Mouse (Mus musculus) thymus, adult 2 months (tissue): ENCODE results near the gene Dok5. TPM values are rescaled to one million over a fixed set of nuclear protein-coding genes. Genes with fewer than 3 reads are reported as not detected.

Experiments used
- DNase-seq: peaks from one replicate; pipeline ENCODE4 v3.0.0; 2021
- H3K27ac ChIP-seq: fragments of 200-500 bp; 2 replicates; pipeline ENCODE4 v1.5.1; 2012; ENCODE audit warnings: low read length, control low read depth; ENCODE audit not compliant: control insufficient read depth, insufficient read depth
- H3K27me3 ChIP-seq: fragments of 200-500 bp; 2 replicates; pipeline ENCODE4 v1.6.1; 2012; ENCODE audit warnings: mild to moderate bottlenecking, low read length, moderate library complexity, mixed read lengths; ENCODE audit not compliant: control insufficient read depth, insufficient read depth
- H3K36me3 ChIP-seq: fragments of 200-500 bp; 2 replicates; pipeline ENCODE4 v1.6.1; 2012; ENCODE audit warnings: mild to moderate bottlenecking, low read length, moderate library complexity; ENCODE audit not compliant: control insufficient read depth, insufficient read depth
- H3K4me1 ChIP-seq: fragments of 200-500 bp; replicated peaks from 2 replicates; pipeline ENCODE4 v1.6.1; 2012; ENCODE audit warnings: low read length; ENCODE audit not compliant: control insufficient read depth, insufficient read depth
- H3K4me3 ChIP-seq: fragments of 200-500 bp; 2 replicates; pipeline ENCODE4 v1.5.1; 2012; ENCODE audit warnings: mild to moderate bottlenecking, low read length, control low read depth, moderate library complexity; ENCODE audit not compliant: control insufficient read depth, insufficient read depth
- CTCF ChIP-seq: fragments of 200-500 bp; IDR thresholded peaks from 2 replicates; pipeline ENCODE4 v1.5.1; 2012; ENCODE audit warnings: mild to moderate bottlenecking, control low read depth, low read length, moderate library complexity, borderline replicate concordance; ENCODE audit not compliant: control insufficient read depth, poor library complexity, insufficient read depth; ENCODE audit errors: extremely low read depth
- POLR2A ChIP-seq: fragments of 200-500 bp; IDR thresholded peaks from 2 replicates; pipeline ENCODE4 v1.6.1; 2012; ENCODE audit warnings: mild to moderate bottlenecking, low read length, control low read depth, moderate library complexity; ENCODE audit not compliant: control insufficient read depth, poor library complexity, insufficient read depth; ENCODE audit errors: extremely low read depth
- WGBS: fragments of 180-500 bp; shearing (Covaris S2); methylation state at CpG from one replicate; pipeline ENCODE4 v1.1.7; 2018; 5-methylcytosine and 5-hydroxymethylcytosine counted together
- polyA plus RNA-seq: library from polyadenylated mRNA; depleted of rRNA; stranded (reverse); fragments of >200 nt; gene quantifications from 2 replicates; pipeline ENCODE4 v1.2.3, GENCODE M21; 2012

Dok5 gene
- polyA plus RNA-seq, 1 experiment, result 0.63 TPM

DNA sequence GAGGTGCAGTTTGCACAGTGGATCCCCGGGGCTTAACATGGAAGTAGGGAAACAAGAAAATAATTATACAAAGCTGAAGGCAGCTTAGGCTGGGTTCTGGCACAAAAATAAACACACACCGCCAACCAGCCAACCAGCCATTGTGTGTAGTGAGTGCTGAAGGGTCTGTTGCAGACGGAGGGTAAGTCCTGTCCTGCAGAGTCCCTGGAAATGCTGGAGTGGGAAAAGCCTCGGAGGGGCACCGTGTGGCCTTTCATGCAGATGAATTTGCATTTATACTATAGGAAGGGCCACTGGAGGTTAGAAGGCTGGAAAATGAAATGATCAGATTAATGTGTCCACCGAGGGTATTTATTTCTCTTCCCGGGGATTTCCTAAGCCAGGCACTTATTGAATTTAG lies 97.2 kb downstream of the Dok5 start:
- Histone ChIP-seq H3K4me3 (no peak overlapping the region), H3K27me3 (no peaks in the 10 kb centered on the region), H3K36me3 (no peaks in the 10 kb centered on the region), H3K4me1 (no peaks in the 10 kb centered on the region), H3K27ac (no peak overlapping the region)
- WGBS, result 84% methylated on average over 7 of the region's 7 CpGs
- no peak for TF ChIP-seq CTCF
- no peak for TF ChIP-seq POLR2A
- no peak for DNase-seq

DNA sequence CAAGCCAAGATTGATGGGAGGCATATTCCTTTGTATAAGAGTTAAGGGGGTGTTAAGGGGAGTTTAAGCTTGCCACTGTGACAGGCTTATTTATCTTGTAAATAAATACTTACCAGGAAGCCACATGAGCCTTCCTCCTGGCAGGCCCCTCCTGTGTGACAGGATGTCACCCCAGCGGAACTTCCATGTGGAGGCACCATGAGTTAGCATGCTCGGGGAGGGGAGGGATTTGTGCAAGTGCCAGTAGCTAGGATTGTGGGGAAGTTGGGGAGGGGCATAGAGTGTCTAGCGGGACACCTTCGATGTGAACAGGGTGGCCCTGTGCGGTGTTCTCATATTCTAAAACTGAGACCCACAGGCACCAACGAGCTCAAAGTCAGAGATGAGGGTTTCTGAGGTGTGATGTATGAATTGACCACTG lies 97.6 kb downstream of the Dok5 start:
- Histone ChIP-seq H3K27ac (no peak overlapping the region), H3K4me3 (no peak overlapping the region), H3K36me3 (no peaks in the 10 kb centered on the region), H3K4me1 (no peaks in the 10 kb centered on the region), H3K27me3 (no peaks in the 10 kb centered on the region)
- TF ChIP-seq CTCF (no peak), POLR2A (no peak)
- DNase-seq, result no peak
- WGBS, result 65% methylated on average over 6 of the region's 6 CpGs

- no peak for DNase-seq
- no peaks in the 10 kb centered on the region for H3K36me3 ChIP-seq
- no peak overlapping the region for H3K4me3 ChIP-seq
- TF ChIP-seq CTCF, result no peak
- no peak for TF ChIP-seq POLR2A
- no peaks in the 10 kb centered on the region for H3K4me1 ChIP-seq
- no peak overlapping the region for H3K27ac ChIP-seq
- no peaks in the 10 kb centered on the region for H3K27me3 ChIP-seq
- 93% methylated on average over 14 of the region's 14 CpGs for WGBS
Observed at GRCm38 (mm10) chr2:170829988-170830387, 98.4 kb downstream of the Dok5 start.

DNA sequence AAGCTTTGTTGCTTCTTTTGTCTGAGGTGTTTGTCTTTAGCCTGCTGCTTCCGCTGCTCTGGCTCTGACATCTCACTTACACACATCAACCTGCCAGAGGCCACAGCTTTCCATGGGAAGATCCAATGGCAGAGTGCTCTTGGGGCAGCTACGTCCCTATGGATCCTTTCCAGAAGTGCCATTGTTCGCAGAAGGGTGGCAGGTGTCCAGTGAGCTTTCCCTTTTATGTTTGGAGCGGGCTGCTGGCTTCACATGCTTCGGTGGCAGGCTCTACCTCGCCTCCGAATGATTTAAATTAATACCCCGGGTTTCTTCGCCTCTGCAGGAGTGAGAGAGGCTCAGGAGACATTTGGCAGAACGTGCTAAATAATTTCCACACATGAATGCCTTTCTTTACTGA lies 105.3 kb downstream of the Dok5 start:
- H3K4me3 ChIP-seq, result no peak overlapping the region
- H3K27ac ChIP-seq, result no peak overlapping the region
- TF ChIP-seq POLR2A (no peak), CTCF (no peak)
- H3K27me3 ChIP-seq, result no peaks in the 10 kb centered on the region
- no peaks in the 10 kb centered on the region for H3K36me3 ChIP-seq
- 88% methylated on average over 10 of the region's 10 CpGs for WGBS
- H3K4me1 ChIP-seq, result no peaks in the 10 kb centered on the region
- no peak for DNase-seq

GRCm38 (mm10) chr2:170837363-170837762 lies 105.8 kb downstream of the Dok5 start:
- H3K27me3 ChIP-seq, result no peaks in the 10 kb centered on the region
- H3K27ac ChIP-seq, result no peak overlapping the region
- DNase-seq, result no peak
- 73% methylated on average over 11 of the region's 11 CpGs for WGBS
- H3K4me1 ChIP-seq, result no peaks in the 10 kb centered on the region
- TF ChIP-seq CTCF, result no peak
- TF ChIP-seq POLR2A, result no peak
- H3K4me3 ChIP-seq, result no peak overlapping the region
- H3K36me3 ChIP-seq, result no peaks in the 10 kb centered on the region

DNA sequence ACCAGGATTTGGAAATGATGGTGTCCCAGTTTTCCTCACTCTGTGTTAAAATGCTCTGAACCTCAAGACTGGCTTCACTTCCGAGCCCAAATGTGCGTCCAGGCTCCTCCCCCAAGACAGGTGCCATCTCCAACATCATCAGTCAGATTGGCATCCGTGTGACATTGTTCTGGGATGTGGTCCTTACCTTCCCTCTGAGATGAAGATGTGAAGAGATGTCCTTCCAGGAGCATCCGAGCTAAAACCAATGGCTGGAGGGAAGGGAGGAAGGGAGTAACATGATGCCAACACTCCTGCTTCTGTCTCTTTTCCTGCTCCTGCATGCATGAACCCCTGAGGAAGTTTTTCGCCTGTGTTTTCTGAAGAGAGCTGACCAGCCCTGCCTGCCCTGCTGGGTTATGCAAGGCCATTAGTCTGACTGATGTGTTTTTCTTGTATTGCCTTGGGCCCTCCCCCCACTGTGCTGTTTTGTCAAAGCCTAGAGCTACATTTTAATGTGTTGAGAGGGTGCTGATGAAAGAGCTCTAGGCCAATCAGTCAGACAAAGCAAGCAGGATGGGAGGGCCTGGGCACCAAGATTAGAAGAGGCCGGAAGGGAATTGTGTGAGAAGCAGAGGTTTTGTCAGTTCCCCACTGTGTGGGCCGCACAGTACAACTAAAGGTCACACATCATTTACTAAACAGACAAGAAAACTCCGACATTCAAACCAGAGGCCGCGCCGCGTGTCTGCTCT lies 106.4 kb downstream of the Dok5 start:
- no peak overlapping the region for H3K27ac ChIP-seq
- no peak for TF ChIP-seq POLR2A
- no peak for TF ChIP-seq CTCF
- H3K27me3 ChIP-seq, result no peaks in the 10 kb centered on the region
- H3K4me3 ChIP-seq, result no peak overlapping the region
- 80% methylated on average over 12 of the region's 12 CpGs for WGBS
- no peaks in the 10 kb centered on the region for H3K36me3 ChIP-seq
- H3K4me1 ChIP-seq, result no peaks in the 10 kb centered on the region
- DNase-seq, result no peak
